Mouse (Mus musculus) olfactory bulb, adult 2 months (tissue): ENCODE measurements around the gene Krt86.

Experiments
- CTCF ChIP-seq: fragments of 200-500 bp; IDR thresholded peaks from 2 replicates; pipeline ENCODE4 v1.5.1; 2012; ENCODE audit warnings: low read depth, mild to moderate bottlenecking, low read length, moderate library complexity; ENCODE audit not compliant: insufficient read depth
- POLR2A ChIP-seq: fragments of 200-500 bp; IDR thresholded peaks from 2 replicates; pipeline ENCODE4 v1.6.1; 2012; ENCODE audit warnings: mild to moderate bottlenecking, low read depth, low read length, moderate library complexity; ENCODE audit not compliant: insufficient read depth

GRCm38 (mm10) chr15:101453093-101453736 is 20.1 kb upstream of the Krt86 start:
- TF ChIP-seq CTCF (peak; percentile 82), POLR2A (no peak)
